Mouse (Mus musculus): ENCODE measurements around the gene Glod5.
"Not testable (repeated sequence)": the region's sequence is repeated elsewhere in the genome, so short reads cannot be mapped to it uniquely, and the experiment has no call there.

Gene Glod5

GRCm38 (mm10) chrX:8018286-8018685 is at the start of gene Glod5:
Gene Glod5 (minus strand): TSS chrX:8018492.
- peak in 1 of 2 experiments; percentile 3 for DNase-seq

- not testable (repeated sequence) for DNase-seq
Measured at GRCm38 (mm10) chrX:8051044-8051781, 32.9 kb upstream of the Glod5 start.

- no peak for DNase-seq
Measured at GRCm38 (mm10) chrX:8033009-8033408, 14.7 kb upstream of the Glod5 start.

GRCm38 (mm10) chrX:8026811-8027210 is 8.5 kb upstream of the Glod5 start:
- no peak for DNase-seq

GRCm38 (mm10) chrX:8024795-8025194 is 6.5 kb upstream of the Glod5 start:
- no peak for DNase-seq

- no peak for DNase-seq
Measured at GRCm38 (mm10) chrX:8020111-8020778, 2.0 kb upstream of the Glod5 start.

- peak; percentile 46 to 57 for DNase-seq
Measured at GRCm38 (mm10) chrX:8017142-8017541, 1.1 kb downstream of the Glod5 start.

- not testable (repeated sequence) for DNase-seq
Measured at GRCm38 (mm10) chrX:8015675-8016074, 2.6 kb downstream of the Glod5 start.

GRCm38 (mm10) chrX:8013569-8014314 is 4.5 kb downstream of the Glod5 start:
- DNase-seq, result no peak

- DNase-seq, result no peak
Measured at GRCm38 (mm10) chrX:8013157-8013556, 5.1 kb downstream of the Glod5 start.

- not testable (repeated sequence) for DNase-seq
Measured at GRCm38 (mm10) chrX:8009356-8009755, 8.9 kb downstream of the Glod5 start.

- no peak for DNase-seq
Measured at GRCm38 (mm10) chrX:8008543-8008942, 9.7 kb downstream of the Glod5 start.

- DNase-seq, result no peak
Measured at GRCm38 (mm10) chrX:8002971-8003370, 15.3 kb downstream of the Glod5 start.

- DNase-seq, result no peak
Measured at GRCm38 (mm10) chrX:8002001-8002400, 16.3 kb downstream of the Glod5 start.

GRCm38 (mm10) chrX:8000546-8001192 is 17.6 kb downstream of the Glod5 start:
- DNase-seq, result no peak

- no peak for DNase-seq
Measured at GRCm38 (mm10) chrX:7993068-7993735, 25.1 kb downstream of the Glod5 start.

- no peak for DNase-seq
Measured at GRCm38 (mm10) chrX:7992379-7993067, 25.8 kb downstream of the Glod5 start.

GRCm38 (mm10) chrX:7981368-7981767 is 36.9 kb downstream of the Glod5 start:
- DNase-seq, result no peak

- DNase-seq, result no peak
Measured at GRCm38 (mm10) chrX:7977892-7978291, 40.4 kb downstream of the Glod5 start, which contains the start of gene Gata1. Gene Gata1 (minus strand): TSS chrX:7978071.

- DNase-seq, result no peak
Measured at GRCm38 (mm10) chrX:7971292-7971691, 47.0 kb downstream of the Glod5 start.

GRCm38 (mm10) chrX:7968899-7969298 is 49.4 kb downstream of the Glod5 start:
- DNase-seq, result no peak

- no peak for DNase-seq
Measured at GRCm38 (mm10) chrX:7968226-7968625, 50.1 kb downstream of the Glod5 start.

Measured in cerebellum, postnatal 25 days (tissue).